9 mouse cellular contexts compared by ENCODE assay signal in genomic region chr6:52168191-52169055, GRCm38 (mm10). TPM values are rescaled to one million over a fixed set of nuclear protein-coding genes. Genes with fewer than 3 reads are reported as not detected.
DNase-seq lines count a peak whose midpoint lies in the region; ATAC-seq lines count a peak whose summit lies in the region.
"Had no signal": no experiment of that assay in that cellular context is flagged by ENCODE, and none has a peak within 500 bp of the region (broad histone marks: within the 10 kb centered on the region; RNA-seq: fewer than 3 reads in every experiment).

No protein-coding gene starts in this region.

- H3K9ac ChIP-seq in heart, embryonic 14.5 days (ENCODE audit: low read length): peak overlapping the region; percentile 54; the same call in 1 of the 2 replicates
- H3K9ac ChIP-seq in liver, embryonic 13.5 days: no peak overlapping the region

- H3K27ac ChIP-seq in heart, embryonic 14.5 days (replicated peaks in 1 of 2; ENCODE audit: control insufficient read depth in 1 of 2, insufficient read depth in 1 of 2, low read depth in 2 of 2, low read length in 2 of 2): no peak overlapping the region
- no peak overlapping the region for H3K27ac ChIP-seq in liver, embryonic 13.5 days

- no peaks in the 10 kb centered on the region for H3K9me3 ChIP-seq in heart, embryonic 14.5 days (ENCODE audit: control insufficient read depth, low read length)
- no peaks in the 10 kb centered on the region for H3K9me3 ChIP-seq in liver, embryonic 13.5 days (replicated peaks)

- intact Hi-C loops in heart, postnatal 36 days (cut with DNase I): loop anchor here (5.0 kb wide), 1 partner anchor 996 kb away; no protein-coding TSS in a partner anchor

- no peak for ATAC-seq in heart, embryonic 14.5 days (ENCODE audit: insufficient number of reproducible peaks, insufficient read depth, low FRiP score, low read depth)
- no peak for ATAC-seq in liver, embryonic 13.5 days (ENCODE audit: low read depth)

- no peaks in the 10 kb centered on the region for H3K36me3 ChIP-seq in heart, embryonic 14.5 days (ENCODE audit: control insufficient read depth, insufficient read depth, low read length)
- H3K36me3 ChIP-seq in liver, embryonic 13.5 days: no peaks in the 10 kb centered on the region

- H3K27me3 ChIP-seq in heart, embryonic 14.5 days (ENCODE audit: control insufficient read depth, insufficient read depth, low read length): peaks cover 98% of the 10 kb centered on the region
- peaks cover 100% of the 10 kb centered on the region for H3K27me3 ChIP-seq in liver, embryonic 13.5 days

- WGBS in heart, embryonic 14.5 days: 5% methylated on average over 42 of the region's 42 CpGs
- 13% methylated on average over 42 of the region's 42 CpGs for WGBS in liver, embryonic 13.5 days (ENCODE audit: insufficient replicate concordance)

- no peak for DNase-seq in heart, postnatal 36 days
- DNase-seq in adipocyte (ENCODE audit: low spot score): peak; percentile 81
- DNase-seq in heart, postnatal 4 days: peak; percentile 29
- DNase-seq in liver, embryonic 13.5 days: no peak
- DNase-seq in right cerebral cortex, postnatal 10 days (ENCODE audit: low spot score in 2 of 2): no peak
- DNase-seq in frontal cortex, postnatal 14 days (ENCODE audit: low spot score in 2 of 2): no peak
- no peak for DNase-seq in right cerebral cortex, adult 2 months (ENCODE audit: low spot score in 2 of 2)

- H3K4me1 ChIP-seq in heart, embryonic 14.5 days (ENCODE audit: control insufficient read depth in 2 of 2, insufficient read depth in 2 of 2, low read length in 2 of 2): peaks cover 2 to 3% of the 10 kb centered on the region in 2 experiments; a peak in 2 of 4 replicates
- H3K4me1 ChIP-seq in liver, embryonic 13.5 days (replicated peaks): peaks cover 11% of the 10 kb centered on the region

- H3K4me3 ChIP-seq in heart, embryonic 14.5 days (ENCODE audit: control insufficient read depth in 1 of 2, insufficient read depth in 1 of 2, low read depth in 1 of 2, low read length in 2 of 2): no peak overlapping the region
- H3K4me3 ChIP-seq in liver, embryonic 13.5 days (replicated peaks): no peak overlapping the region
- H3K4me3 ChIP-seq: megakaryocyte, embryonic 14.5 days had no signal

- peak overlapping the region; percentile 29; the same call in 1 of the 2 replicates for H3K4me2 ChIP-seq in heart, embryonic 14.5 days (ENCODE audit: low read length)
- peak overlapping the region; percentile 19; the same call in 1 of the 2 replicates for H3K4me2 ChIP-seq in liver, embryonic 13.5 days

RNA-seq across cellular contexts. Expression of gene Hoxa2, which starts 3.8 kb away (rescaled TPM):
- 0.51 and 0.66 TPM in 2 replicates for polyA plus RNA-seq in heart, embryonic 14.5 days (2014; fragmentation: Nextera tagmentation; extraction: Ambion mirVana)
- total RNA-seq in heart, postnatal 36 days (2021): under 1 TPM in 1 of 2 experiments, not detected in 1; 0.62 TPM
- total RNA-seq in heart, postnatal 4 days (2021): under 1 TPM; 0.60 to 0.68 TPM
- 0.63 and 0.82 TPM in 2 replicates for polyA plus RNA-seq in liver, embryonic 13.5 days (2015; fragmentation: Nextera tagmentation; extraction: Ambion mirVana)

RNA-seq across cellular contexts. Expression of gene 5730596B20Rik, which starts 8.9 kb away (rescaled TPM):
- polyA plus RNA-seq in heart, embryonic 14.5 days (2014; fragmentation: Nextera tagmentation; extraction: Ambion mirVana): not detected in 2 replicates
- under 1 TPM in 1 of 2 experiments, not detected in 1; 0.08 TPM for total RNA-seq in heart, postnatal 36 days (2021)
- total RNA-seq in heart, postnatal 4 days (2021): under 1 TPM; 0.20 to 0.29 TPM
- polyA plus RNA-seq in liver, embryonic 13.5 days (2015; fragmentation: Nextera tagmentation; extraction: Ambion mirVana): 0.02 and 0.06 TPM in 2 replicates

RNA-seq across cellular contexts. Expression of gene Hoxa1, which starts 10.3 kb away (rescaled TPM):
- polyA plus RNA-seq in heart, embryonic 14.5 days (2014; fragmentation: Nextera tagmentation; extraction: Ambion mirVana): 0.75 and 0.82 TPM in 2 replicates
- total RNA-seq in heart, postnatal 36 days (2021): under 1 TPM; 0.14 to 0.24 TPM
- under 1 TPM; 0.19 to 0.23 TPM for total RNA-seq in heart, postnatal 4 days (2021)
- polyA plus RNA-seq in liver, embryonic 13.5 days (2015; fragmentation: Nextera tagmentation; extraction: Ambion mirVana): 0.52 and 0.66 TPM in 2 replicates

RNA-seq across cellular contexts. Expression of gene Hoxa4, which starts 23.1 kb away (rescaled TPM):
- 0.32 and 0.36 TPM in 2 replicates for polyA plus RNA-seq in heart, embryonic 14.5 days (2014; fragmentation: Nextera tagmentation; extraction: Ambion mirVana)
- total RNA-seq in heart, postnatal 36 days (2021): under 1 TPM; 0.43 to 0.67 TPM
- under 1 TPM; 0.71 to 0.86 TPM for total RNA-seq in heart, postnatal 4 days (2021)
- 0.17 and 0.30 TPM in 2 replicates for polyA plus RNA-seq in liver, embryonic 13.5 days (2015; fragmentation: Nextera tagmentation; extraction: Ambion mirVana)

RNA-seq across cellular contexts. Expression of gene Hoxa5, which starts 36.0 kb away (rescaled TPM):
- 0.31 and 1.3 TPM in 2 replicates for polyA plus RNA-seq in heart, embryonic 14.5 days (2014; fragmentation: Nextera tagmentation; extraction: Ambion mirVana)
- total RNA-seq in heart, postnatal 36 days (2021): under 1 TPM; 0.62 to 0.72 TPM
- total RNA-seq in heart, postnatal 4 days (2021): 1 to 10 TPM; 1.3 to 1.5 TPM
- polyA plus RNA-seq in liver, embryonic 13.5 days (2015; fragmentation: Nextera tagmentation; extraction: Ambion mirVana): 0.83 and 1.2 TPM in 2 replicates

Comparison
In these comparisons a context has a peak if more than half of its experiments do, and no peak if none do; other contexts are left out.
1. DNase-seq: peak in adipocyte (single experiment) and heart, postnatal 4 days (single experiment); none in heart, postnatal 36 days (0 of 2), liver, embryonic 13.5 days (single experiment), right cerebral cortex, postnatal 10 days (0 of 2), frontal cortex, postnatal 14 days (0 of 2) and right cerebral cortex, adult 2 months (0 of 2).